Mouse (Mus musculus): ENCODE results near the gene Hmcn1. TPM values are rescaled to one million over a fixed set of nuclear protein-coding genes. Genes with fewer than 3 reads are reported as not detected.

Gene Hmcn1
- polyA plus RNA-seq, 1 experiment: 5.3 TPM

GRCm38 (mm10) chr1:150681006-150681405 lies 312.2 kb downstream of the Hmcn1 start:
- Histone ChIP-seq H3K27ac (ENCODE audit: insufficient read depth, low read length) (peak overlapping the region; percentile 20; the same call in 1 of the 2 replicates), H3K4me3 (replicated peaks; ENCODE audit: insufficient read depth, low read depth, low read length) (peak overlapping the region; percentile 61), H3K4me1 (ENCODE audit: control insufficient read depth, insufficient read depth, low read length) (no peaks in the 10 kb centered on the region), H3K27me3 (ENCODE audit: control insufficient read depth, insufficient read depth, low read length) (no peaks in the 10 kb centered on the region)
- peak; percentile 77 to 84 for DNase-seq
- TF ChIP-seq POLR2A (IDR thresholded peaks at IDR 0.05; ENCODE audit: borderline replicate concordance, insufficient read depth, low read length) (peak; percentile 14; the same call in 1 of the 2 replicates), CTCF (IDR thresholded peaks at IDR 0.05; ENCODE audit: borderline replicate concordance, insufficient read depth, low read depth, low read length) (no peak)
- WGBS: 16% methylated on average over 15 of the region's 15 CpGs

- H3K4me3 ChIP-seq (replicated peaks; ENCODE audit: insufficient read depth, low read depth, low read length): peak overlapping the region; percentile 61
- peak in 1 of 2 experiments; percentile 5 for DNase-seq
- no peak overlapping the region for H3K27ac ChIP-seq (ENCODE audit: insufficient read depth, low read length)
- H3K27me3 ChIP-seq (ENCODE audit: control insufficient read depth, insufficient read depth, low read length): no peaks in the 10 kb centered on the region
- TF ChIP-seq POLR2A (IDR thresholded peaks at IDR 0.05; ENCODE audit: borderline replicate concordance, insufficient read depth, low read length) (no peak), CTCF (IDR thresholded peaks at IDR 0.05; ENCODE audit: borderline replicate concordance, insufficient read depth, low read depth, low read length) (no peak)
- no peaks in the 10 kb centered on the region for H3K4me1 ChIP-seq (ENCODE audit: control insufficient read depth, insufficient read depth, low read length)
- WGBS: 74% methylated on average over 4 of the region's 4 CpGs
Observed at GRCm38 (mm10) chr1:150680345-150680744, 312.9 kb downstream of the Hmcn1 start.

- 15% methylated on average over 1 of the region's 1 CpGs for WGBS
- no peak overlapping the region for H3K27ac ChIP-seq (ENCODE audit: insufficient read depth, low read length)
- no peak overlapping the region for H3K4me3 ChIP-seq (replicated peaks; ENCODE audit: insufficient read depth, low read depth, low read length)
- peak in 1 of 2 experiments; percentile 13 for DNase-seq
- no peaks in the 10 kb centered on the region for H3K4me1 ChIP-seq (ENCODE audit: control insufficient read depth, insufficient read depth, low read length)
- TF ChIP-seq CTCF (IDR thresholded peaks at IDR 0.05; ENCODE audit: borderline replicate concordance, insufficient read depth, low read depth, low read length): no peak
- no peak for TF ChIP-seq POLR2A (IDR thresholded peaks at IDR 0.05; ENCODE audit: borderline replicate concordance, insufficient read depth, low read length)
- H3K27me3 ChIP-seq (ENCODE audit: control insufficient read depth, insufficient read depth, low read length): no peaks in the 10 kb centered on the region
Observed at GRCm38 (mm10) chr1:150645314-150645713, 347.9 kb downstream of the Hmcn1 start.

- no peaks in the 10 kb centered on the region for H3K27me3 ChIP-seq (ENCODE audit: control insufficient read depth, insufficient read depth, low read length)
- H3K4me3 ChIP-seq (replicated peaks; ENCODE audit: insufficient read depth, low read depth, low read length): no peak overlapping the region
- no peak for TF ChIP-seq CTCF (IDR thresholded peaks at IDR 0.05; ENCODE audit: borderline replicate concordance, insufficient read depth, low read depth, low read length)
- TF ChIP-seq POLR2A (IDR thresholded peaks at IDR 0.05; ENCODE audit: borderline replicate concordance, insufficient read depth, low read length): no peak
- no peaks in the 10 kb centered on the region for H3K4me1 ChIP-seq (ENCODE audit: control insufficient read depth, insufficient read depth, low read length)
- no peak for DNase-seq
- H3K27ac ChIP-seq (ENCODE audit: insufficient read depth, low read length): no peak overlapping the region
- 65% methylated on average over 6 of the region's 6 CpGs for WGBS
Observed at GRCm38 (mm10) chr1:150639522-150639921, 353.7 kb downstream of the Hmcn1 start.

GRCm38 (mm10) chr1:150632506-150632905 lies 360.7 kb downstream of the Hmcn1 start:
- Histone ChIP-seq H3K27ac (ENCODE audit: insufficient read depth, low read length) (no peak overlapping the region), H3K4me1 (ENCODE audit: control insufficient read depth, insufficient read depth, low read length) (no peaks in the 10 kb centered on the region), H3K27me3 (ENCODE audit: control insufficient read depth, insufficient read depth, low read length) (no peaks in the 10 kb centered on the region), H3K4me3 (replicated peaks; ENCODE audit: insufficient read depth, low read depth, low read length) (no peak overlapping the region)
- no peak for DNase-seq
- 74% methylated on average over 4 of the region's 4 CpGs for WGBS
- TF ChIP-seq POLR2A (IDR thresholded peaks at IDR 0.05; ENCODE audit: borderline replicate concordance, insufficient read depth, low read length) (no peak), CTCF (IDR thresholded peaks at IDR 0.05; ENCODE audit: borderline replicate concordance, insufficient read depth, low read depth, low read length) (no peak)

- Histone ChIP-seq H3K4me3 (replicated peaks; ENCODE audit: insufficient read depth, low read depth, low read length) (no peak overlapping the region), H3K27ac (ENCODE audit: insufficient read depth, low read length) (no peak overlapping the region), H3K27me3 (ENCODE audit: control insufficient read depth, insufficient read depth, low read length) (no peaks in the 10 kb centered on the region), H3K4me1 (ENCODE audit: control insufficient read depth, insufficient read depth, low read length) (no peaks in the 10 kb centered on the region)
- TF ChIP-seq POLR2A (IDR thresholded peaks at IDR 0.05; ENCODE audit: borderline replicate concordance, insufficient read depth, low read length) (no peak), CTCF (IDR thresholded peaks at IDR 0.05; ENCODE audit: borderline replicate concordance, insufficient read depth, low read depth, low read length) (no peak)
- no peak for DNase-seq
- WGBS: 90% methylated on average over 3 of the region's 3 CpGs
Observed at GRCm38 (mm10) chr1:150631856-150632171, 361.4 kb downstream of the Hmcn1 start.

GRCm38 (mm10) chr1:150631035-150631855 lies 362.0 kb downstream of the Hmcn1 start:
- DNase-seq: no peak
- H3K27ac ChIP-seq (ENCODE audit: insufficient read depth, low read length): no peak overlapping the region
- WGBS: 68% methylated on average over 17 of the region's 17 CpGs
- H3K4me1 ChIP-seq (ENCODE audit: control insufficient read depth, insufficient read depth, low read length): no peaks in the 10 kb centered on the region
- TF ChIP-seq POLR2A (IDR thresholded peaks at IDR 0.05; ENCODE audit: borderline replicate concordance, insufficient read depth, low read length): no peak
- no peak for TF ChIP-seq CTCF (IDR thresholded peaks at IDR 0.05; ENCODE audit: borderline replicate concordance, insufficient read depth, low read depth, low read length)
- H3K27me3 ChIP-seq (ENCODE audit: control insufficient read depth, insufficient read depth, low read length): no peaks in the 10 kb centered on the region
- no peak overlapping the region for H3K4me3 ChIP-seq (replicated peaks; ENCODE audit: insufficient read depth, low read depth, low read length)

- Histone ChIP-seq H3K4me1 (ENCODE audit: control insufficient read depth, insufficient read depth, low read length) (no peaks in the 10 kb centered on the region), H3K4me3 (replicated peaks; ENCODE audit: insufficient read depth, low read depth, low read length) (no peak overlapping the region), H3K27me3 (ENCODE audit: control insufficient read depth, insufficient read depth, low read length) (no peaks in the 10 kb centered on the region), H3K27ac (ENCODE audit: insufficient read depth, low read length) (no peak overlapping the region)
- 95% methylated on average over 2 of the region's 2 CpGs for WGBS
- no peak for DNase-seq
- TF ChIP-seq CTCF (IDR thresholded peaks at IDR 0.05; ENCODE audit: borderline replicate concordance, insufficient read depth, low read depth, low read length) (no peak), POLR2A (IDR thresholded peaks at IDR 0.05; ENCODE audit: borderline replicate concordance, insufficient read depth, low read length) (no peak)
Observed at GRCm38 (mm10) chr1:150623226-150623625, 370.0 kb downstream of the Hmcn1 start.
